Mouse (Mus musculus) mature B cell (primary cell): Measurements from ENCODE around the gene Lpin1.

ENCODE experiments used
- in situ Hi-C: fragments of 300-500 bp; cut with MboI; formaldehyde crosslinking; loops from 2 replicates; pipeline ENCODE4 v1.14.3; 2019

Lpin1 gene

GRCm38 (mm10) chr12:16610936-16611335, at the start of gene Lpin1:
TSS of gene Lpin1 (minus strand) at chr12:16610966.
- in situ Hi-C loops: no loop called here

GRCm38 (mm10) chr12:16656906-16657875, 46.4 kb upstream of the Lpin1 start:
- in situ Hi-C loops: no loop called here

- in situ Hi-C loops: no loop called here
Observed at GRCm38 (mm10) chr12:16655604-16656003, 44.8 kb upstream of the Lpin1 start.

GRCm38 (mm10) chr12:16653332-16654093, 42.7 kb upstream of the Lpin1 start, which contains the start of gene Ntsr2:
TSS of gene Ntsr2 (plus strand) at chr12:16653382.
- in situ Hi-C loops: no loop called here

GRCm38 (mm10) chr12:16649819-16650218, 39.1 kb upstream of the Lpin1 start:
- in situ Hi-C loops: no loop called here

GRCm38 (mm10) chr12:16648273-16648672, 37.5 kb upstream of the Lpin1 start:
- in situ Hi-C loops: no loop called here

- in situ Hi-C loops: no loop called here
Observed at GRCm38 (mm10) chr12:16646780-16647409, 36.1 kb upstream of the Lpin1 start.

- in situ Hi-C loops: no loop called here
Observed at GRCm38 (mm10) chr12:16644698-16645097, 33.9 kb upstream of the Lpin1 start.

- in situ Hi-C loops: no loop called here
Observed at GRCm38 (mm10) chr12:16643508-16644345, 33.0 kb upstream of the Lpin1 start.

- in situ Hi-C loops: no loop called here
Observed at GRCm38 (mm10) chr12:16642000-16642399, 31.2 kb upstream of the Lpin1 start.

GRCm38 (mm10) chr12:16640075-16640474, 29.3 kb upstream of the Lpin1 start:
- in situ Hi-C loops: no loop called here

- in situ Hi-C loops: loop anchor here (10.0 kb wide), 1 partner anchor 74 kb away; no protein-coding TSS in a partner anchor
Observed at GRCm38 (mm10) chr12:16639078-16639771, 28.5 kb upstream of the Lpin1 start.

- in situ Hi-C loops: loop anchor here (10.0 kb wide), 1 partner anchor 71 kb away; no protein-coding TSS in a partner anchor
Observed at GRCm38 (mm10) chr12:16635816-16636215, 25.1 kb upstream of the Lpin1 start.

GRCm38 (mm10) chr12:16634075-16634813, 23.5 kb upstream of the Lpin1 start:
- in situ Hi-C loops: loop anchor here (10.0 kb wide), 1 partner anchor 69 kb away; no protein-coding TSS in a partner anchor

GRCm38 (mm10) chr12:16633235-16633634, 22.5 kb upstream of the Lpin1 start:
- in situ Hi-C loops: loop anchor here (10.0 kb wide), 1 partner anchor 68 kb away; no protein-coding TSS in a partner anchor

- in situ Hi-C loops: loop anchor here (10.0 kb wide), 1 partner anchor 67 kb away; no protein-coding TSS in a partner anchor
Observed at GRCm38 (mm10) chr12:16631423-16631822, 20.7 kb upstream of the Lpin1 start.

GRCm38 (mm10) chr12:16630866-16631185, 20.1 kb upstream of the Lpin1 start:
- in situ Hi-C loops: loop anchor here (10.0 kb wide), 1 partner anchor 66 kb away; no protein-coding TSS in a partner anchor

- in situ Hi-C loops: loop anchor here (10.0 kb wide), 1 partner anchor 66 kb away; no protein-coding TSS in a partner anchor
Observed at GRCm38 (mm10) chr12:16630152-16630865, 19.5 kb upstream of the Lpin1 start.

GRCm38 (mm10) chr12:16620230-16620629, 9.5 kb upstream of the Lpin1 start:
- in situ Hi-C loops: no loop called here
